Mouse (Mus musculus): ENCODE measurements around the gene Phlda2.

DNA sequence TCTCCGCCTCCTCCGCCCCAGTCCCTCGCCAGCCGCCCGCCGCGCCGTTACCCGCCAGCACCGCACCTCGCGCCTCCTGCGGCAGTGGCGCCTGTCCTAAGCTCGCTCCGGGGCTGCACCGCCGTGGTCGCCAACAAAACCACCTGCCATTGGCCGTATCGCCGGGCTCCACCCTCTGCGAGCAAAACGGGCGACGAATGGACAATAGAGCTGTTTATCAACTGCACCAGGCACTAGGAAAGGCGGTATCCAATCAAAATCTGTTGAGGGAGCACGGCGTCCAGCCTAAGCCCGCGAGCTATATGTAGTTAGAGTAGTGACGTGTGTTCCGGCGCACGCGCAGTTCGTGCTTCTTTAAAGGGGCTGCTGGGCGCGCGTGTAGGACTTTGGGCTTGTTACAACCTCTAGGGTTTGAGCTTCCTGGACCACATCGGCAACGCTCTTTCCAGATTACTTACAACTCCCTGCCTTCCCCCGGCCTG lies 46.1 kb upstream of the Phlda2 start, which contains the start of gene Nap1l4:
- TF ChIP-seq CTCF (conservative IDR thresholded peaks at IDR 0.05; ENCODE audit: low read length) (no peak), NANOG (IDR thresholded peaks at IDR 0.05; ENCODE audit: borderline replicate concordance, low read length) (no peak)

All from E14TG2a.4 (cell line).